Mouse (Mus musculus) small intestine, adult 2 months (tissue): ENCODE measurements around the gene Nsf.

Experiments
- CTCF ChIP-seq: fragments of 200-500 bp; IDR thresholded peaks from 2 replicates; pipeline ENCODE4 v1.5.1; 2012; ENCODE audit warnings: low read depth, mild to moderate bottlenecking, control low read depth, inconsistent platforms, low read length, moderate library complexity, mixed read lengths; ENCODE audit not compliant: insufficient replicate concordance, insufficient read length; ENCODE audit errors: extremely low read depth
- POLR2A ChIP-seq: fragments of 200-500 bp; IDR thresholded peaks from 2 replicates; pipeline ENCODE4 v1.6.1; 2012; ENCODE audit warnings: low read depth, mild to moderate bottlenecking, control low read depth, inconsistent platforms, low read length, moderate library complexity

DNA sequence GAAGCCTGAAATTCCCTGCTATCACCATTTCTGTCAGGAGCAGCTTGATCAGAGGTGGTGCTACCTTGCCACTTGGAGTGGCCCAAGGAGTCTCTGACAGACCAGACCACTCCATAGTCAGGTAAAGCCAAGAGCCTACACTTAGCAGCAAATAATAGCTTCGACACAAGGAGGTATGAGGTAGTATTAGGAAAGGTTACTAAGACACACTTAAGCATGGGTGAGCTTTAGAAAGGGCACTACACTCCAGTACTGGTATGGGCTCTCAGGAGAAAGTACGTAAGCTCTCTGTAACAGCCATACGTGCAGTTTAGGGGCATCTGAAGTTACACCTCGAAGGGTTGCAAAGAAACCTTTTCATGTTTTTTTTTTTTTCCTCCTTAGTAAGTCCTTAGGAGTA lies 11.1 kb downstream of the Nsf start:
- TF ChIP-seq CTCF: no peak
- no peak for TF ChIP-seq POLR2A
